Mouse (Mus musculus) c-Kit-positive CD71-positive TER-119-positive erythroid progenitor cells, embryonic 14.5 days (primary cell): ENCODE data around the gene Secisbp2l.
A peak's percentile ranks its signal among the peaks of the same experiment; 100 is the strongest.

Experiments used
- DNase-seq: peaks from one replicate; pipeline ENCODE4 v3.0.0-alpha.2; 2013; ENCODE audit warnings: low spot score

Secisbp2l gene

GRCm38 (mm10) chr2:125783868-125784267, 1.2 kb upstream of the Secisbp2l start:
- no peak for DNase-seq

- peak; percentile 13 for DNase-seq
These were observed 522 bp downstream of the Secisbp2l start for GRCm38 (mm10) chr2:125781978-125782718.

DNA sequence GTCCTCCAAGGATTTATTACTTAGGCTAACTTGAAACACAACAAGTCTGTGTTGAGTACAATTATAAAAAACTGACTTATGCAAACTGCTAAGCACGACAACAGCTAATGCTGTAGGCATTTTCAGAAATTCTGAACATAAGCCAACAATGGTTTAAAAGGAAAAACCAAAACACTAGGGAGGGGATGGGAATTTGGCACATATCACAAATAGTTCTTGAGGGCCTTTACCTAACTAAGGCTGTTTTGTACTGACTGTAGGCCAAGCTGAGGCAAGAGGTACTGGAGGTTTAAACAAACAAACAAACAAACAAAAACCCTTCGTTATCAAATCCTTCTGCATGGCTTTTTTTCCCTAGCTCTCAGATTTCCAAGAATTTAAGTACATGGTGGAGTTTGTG, 1.7 kb downstream of the Secisbp2l start:
- no peak for DNase-seq

- DNase-seq, result no peak
These were observed 4.3 kb downstream of the Secisbp2l start for GRCm38 (mm10) chr2:125778380-125778779.

DNA sequence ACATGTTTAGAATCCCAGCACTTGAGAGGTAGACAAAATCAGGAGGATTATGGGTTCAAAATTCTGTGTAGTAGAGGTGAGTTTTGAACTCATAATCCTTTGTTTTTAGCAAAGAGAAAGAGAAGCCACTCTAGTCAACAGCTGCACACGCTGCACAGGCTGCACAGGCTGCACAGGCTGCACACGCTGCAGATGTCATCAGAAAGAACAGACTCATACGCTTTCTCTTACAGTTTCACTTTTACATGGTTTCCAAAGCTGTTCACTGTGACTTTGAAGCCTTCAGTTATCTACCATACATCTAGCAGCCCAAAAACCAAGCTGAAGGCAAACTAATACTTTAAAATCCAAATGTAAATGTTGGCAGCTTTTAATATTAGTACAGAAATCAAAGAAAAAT, 5.7 kb downstream of the Secisbp2l start:
- DNase-seq, result no peak

- DNase-seq, result no peak
These were observed 7.0 kb downstream of the Secisbp2l start for GRCm38 (mm10) chr2:125775661-125776060.

- no peak for DNase-seq
These were observed 7.8 kb downstream of the Secisbp2l start for GRCm38 (mm10) chr2:125774846-125775245.

- DNase-seq, result no peak
These were observed 17.6 kb downstream of the Secisbp2l start for GRCm38 (mm10) chr2:125765029-125765428.

GRCm38 (mm10) chr2:125764531-125764930, 18.1 kb downstream of the Secisbp2l start:
- no peak for DNase-seq

DNA sequence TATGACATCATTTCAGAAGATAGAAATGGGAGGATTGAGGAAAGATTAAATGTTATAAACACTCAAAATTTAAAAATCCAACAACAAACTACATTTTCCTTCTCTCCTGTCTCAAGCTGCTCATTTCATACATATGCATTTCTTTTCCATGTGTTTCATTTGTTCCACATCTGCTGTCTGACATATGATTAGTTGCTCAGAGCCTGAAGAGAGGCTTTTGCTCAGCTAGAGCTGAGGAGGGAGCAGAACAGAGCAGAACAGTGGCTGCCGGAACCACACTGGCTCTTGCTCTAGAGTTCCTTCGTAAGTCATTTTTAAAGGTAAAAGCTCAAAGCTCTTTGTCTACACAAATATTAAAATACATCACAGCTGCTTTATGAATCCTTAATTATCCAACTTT, 33.3 kb downstream of the Secisbp2l start:
- no peak for DNase-seq

GRCm38 (mm10) chr2:125739338-125739737, 43.3 kb downstream of the Secisbp2l start:
- no peak for DNase-seq

- no peak for DNase-seq
These were observed 44.0 kb downstream of the Secisbp2l start for GRCm38 (mm10) chr2:125738718-125739117.

GRCm38 (mm10) chr2:125736025-125736343, 46.7 kb downstream of the Secisbp2l start:
- no peak for DNase-seq

- no peak for DNase-seq
These were observed 47.2 kb downstream of the Secisbp2l start for GRCm38 (mm10) chr2:125735333-125736024.

DNA sequence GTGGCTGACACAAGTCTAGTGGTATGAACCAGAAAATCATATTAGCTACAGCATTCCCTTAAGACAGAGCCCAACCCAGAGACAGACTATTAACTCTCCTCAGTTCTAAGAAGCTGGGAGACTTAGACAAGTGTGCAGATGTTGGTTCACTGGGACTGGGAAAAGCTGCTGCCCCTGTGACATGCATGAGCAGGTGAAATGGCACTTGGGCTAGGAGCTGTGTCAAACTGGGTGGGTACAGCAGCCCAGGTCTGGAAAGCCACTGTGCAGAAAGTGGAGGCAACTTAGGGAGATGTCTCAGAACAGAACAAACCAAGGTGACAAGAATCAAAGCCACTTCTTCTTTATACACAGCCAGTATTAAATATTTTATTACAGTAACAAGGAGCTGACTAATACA, 47.9 kb downstream of the Secisbp2l start:
- no peak for DNase-seq

GRCm38 (mm10) chr2:125731763-125732560, 50.7 kb downstream of the Secisbp2l start:
- peak; percentile 67 for DNase-seq

DNA sequence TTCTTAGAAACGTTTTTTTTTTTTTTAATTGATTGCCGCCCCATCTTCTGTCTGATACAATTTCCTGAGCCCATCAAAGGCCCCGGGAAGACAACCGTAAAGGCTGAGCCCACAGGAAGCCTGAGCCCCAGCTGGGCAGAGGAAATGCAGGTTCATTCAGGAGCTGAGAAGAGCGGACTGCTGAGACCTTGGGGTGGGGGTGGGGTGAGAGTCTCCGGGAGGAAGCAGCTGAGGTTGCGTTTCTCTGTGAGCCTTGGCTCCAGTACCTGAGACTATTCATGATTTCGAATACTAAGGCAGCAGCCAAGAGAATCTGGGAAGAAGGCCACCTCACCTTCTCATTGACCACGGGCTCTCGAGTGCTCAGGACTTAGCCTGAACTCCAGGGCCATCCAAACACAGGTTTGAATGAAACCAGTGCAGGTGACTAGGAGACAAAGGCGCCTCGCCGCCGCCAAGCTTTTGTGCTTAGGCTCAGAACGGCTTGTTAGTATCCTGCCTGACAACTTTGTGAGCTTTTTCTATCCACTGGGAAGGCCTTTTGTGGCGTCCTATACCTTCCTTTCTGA, 58.0 kb downstream of the Secisbp2l start:
- DNase-seq, result no peak

- no peak for DNase-seq
These were observed 58.6 kb downstream of the Secisbp2l start, which contains the start of gene Shc4 for GRCm38 (mm10) chr2:125724086-125724430. Shc4 (minus strand) TSS chr2:125724148.

- no peak for DNase-seq
These were observed 59.1 kb downstream of the Secisbp2l start for GRCm38 (mm10) chr2:125723408-125724085.

DNA sequence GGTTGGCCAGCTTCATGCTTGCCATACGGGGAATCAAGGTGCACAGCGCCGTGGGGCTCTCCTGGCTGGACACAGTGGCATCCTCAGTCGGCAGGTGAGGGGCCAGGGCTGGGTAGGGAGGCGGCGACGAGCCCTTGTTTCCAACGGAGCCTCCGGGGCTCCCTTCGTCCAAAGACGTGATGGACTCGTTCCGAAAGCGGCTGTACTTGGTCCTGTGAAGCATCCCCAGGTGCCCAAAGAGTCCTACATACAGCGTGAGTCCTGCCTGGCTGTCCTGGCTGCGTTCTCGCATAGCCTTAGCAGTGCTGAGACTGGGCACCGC, 59.6 kb downstream of the Secisbp2l start:
- no peak for DNase-seq

- no peak for DNase-seq
These were observed 66.1 kb downstream of the Secisbp2l start for GRCm38 (mm10) chr2:125716599-125716998.

GRCm38 (mm10) chr2:125706510-125706921, 76.2 kb downstream of the Secisbp2l start:
- DNase-seq, result no peak
